Mouse (Mus musculus) liver, embryonic 15.5 days (tissue): ENCODE data around the gene Ell. TPM values are rescaled to one million over a fixed set of nuclear protein-coding genes. Genes with fewer than 3 reads are reported as not detected.
A peak's percentile ranks its signal among the peaks of the same experiment; 100 is the strongest.

Source experiments
- ATAC-seq: fragments of 200-750 bp; cut with Nextera tagmentation; 2 replicates; pipeline ENCODE4 v1.8.0; 2017; ENCODE audit warnings: moderate number of reproducible peaks, mild to moderate bottlenecking, moderate library complexity; ENCODE audit not compliant: insufficient read depth
- H3K27ac ChIP-seq: fragments of 300-500 bp; sonication (generic); replicated peaks from 2 replicates; pipeline ENCODE4 v1.5.1; 2015; ENCODE audit warnings: mild to moderate bottlenecking, inconsistent platforms
- H3K27me3 ChIP-seq: fragments of 300-500 bp; sonication (generic); 2 replicates; pipeline ENCODE4 v1.6.1; 2015; ENCODE audit warnings: mild to moderate bottlenecking, inconsistent platforms
- H3K36me3 ChIP-seq: fragments of 300-500 bp; sonication (generic); replicated peaks from 2 replicates; pipeline ENCODE4 v1.6.1; 2015; ENCODE audit warnings: moderate library complexity, mild to moderate bottlenecking, inconsistent platforms
- H3K4me1 ChIP-seq: fragments of 300-500 bp; sonication (generic); replicated peaks from 2 replicates; pipeline ENCODE4 v1.6.1; 2015; ENCODE audit warnings: inconsistent platforms
- H3K4me2 ChIP-seq: fragments of 300-500 bp; sonication (generic); 2 replicates; pipeline ENCODE4 v1.6.1; 2015; ENCODE audit warnings: moderate library complexity, mild to moderate bottlenecking, inconsistent platforms
- H3K4me3 ChIP-seq: fragments of 300-500 bp; sonication (generic); replicated peaks from 2 replicates; pipeline ENCODE4 v1.5.1; 2015; ENCODE audit warnings: mild to moderate bottlenecking, inconsistent platforms
- H3K9ac ChIP-seq: fragments of 300-500 bp; sonication (generic); 2 replicates; pipeline ENCODE4 v1.6.1; 2015; ENCODE audit warnings: moderate library complexity, mild to moderate bottlenecking, inconsistent platforms
- H3K9me3 ChIP-seq: fragments of 300-500 bp; sonication (generic); replicated peaks from 2 replicates; pipeline ENCODE4 v1.6.1; 2016; ENCODE audit warnings: inconsistent platforms
- WGBS: fragments of 180-500 bp; shearing (Covaris S2); methylation state at CpG from one replicate; pipeline ENCODE4 v1.1.7; 2015; ENCODE audit warnings: mixed read lengths; ENCODE audit not compliant: insufficient replicate concordance; 5-methylcytosine and 5-hydroxymethylcytosine counted together
- polyA plus RNA-seq: library from polyadenylated mRNA; unstranded; fragments of >200 nt; fragmentation: Nextera tagmentation; extraction: Ambion mirVana; gene quantifications from 2 replicates; pipeline ENCODE4 v1.2.1, GENCODE M21; 2015

The Ell gene
- polyA plus RNA-seq, 1 experiment from 2014 or later = 11.8 TPM

GRCm38 (mm10) chr8:70593173-70593572 lies 53.9 kb downstream of the Ell start:
- Histone ChIP-seq H3K4me3 (no peak overlapping the region), H3K9ac (no peak overlapping the region), H3K36me3 (peaks cover 57% of the 10 kb centered on the region), H3K27me3 (no peaks in the 10 kb centered on the region), H3K9me3 (no peaks in the 10 kb centered on the region), H3K27ac (peak overlapping the region; percentile 76), H3K4me1 (peaks cover 64% of the 10 kb centered on the region), H3K4me2 (peak overlapping the region; percentile 99)
- 70% methylated on average over 8 of the region's 8 CpGs for WGBS
- no peak for ATAC-seq

DNA sequence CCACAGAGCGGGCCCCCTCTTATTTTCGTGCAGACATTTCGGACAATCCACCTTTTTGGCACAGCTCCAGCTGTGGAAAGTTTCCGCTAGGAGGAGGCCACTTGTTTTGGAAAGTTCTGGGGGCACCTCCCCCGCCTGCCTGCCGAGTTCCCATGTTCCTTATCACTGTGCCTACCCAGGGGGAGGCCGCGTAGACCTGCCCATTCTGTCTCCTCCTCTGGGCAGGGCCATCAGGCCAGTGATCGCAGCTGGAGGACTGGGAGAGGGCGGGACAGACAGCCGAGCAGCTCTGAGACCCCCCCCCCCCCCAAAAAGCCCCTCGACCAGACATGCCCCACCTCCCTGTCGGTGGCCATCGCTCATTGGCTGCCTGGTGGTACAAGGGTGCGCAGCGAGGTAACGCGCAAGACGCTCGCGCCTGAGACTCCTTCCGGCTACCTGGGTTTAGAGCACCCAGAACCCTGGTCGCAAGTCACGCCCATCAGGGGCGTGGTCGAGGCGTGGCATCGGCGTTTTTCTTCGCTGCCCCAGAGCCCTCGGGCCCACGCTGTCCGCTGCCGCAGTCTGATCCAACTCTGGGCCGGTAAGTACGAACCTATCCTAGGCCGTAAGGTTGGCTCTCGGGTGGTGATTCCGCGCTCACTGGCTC lies 54.8 kb downstream of the Ell start, which contains the start of gene Isyna1:
Gene Isyna1 (plus strand): TSS at position 413 of the 649 bp plus-strand sequence.
- H3K36me3 ChIP-seq = peaks cover 57% of the 10 kb centered on the region
- peak within 1 kb of the TSS; percentile 60 for H3K9ac ChIP-seq
- peak; percentile 86 for ATAC-seq
- H3K4me2 ChIP-seq = peak within 1 kb of the TSS; percentile 99
- no peaks in the 10 kb centered on the region for H3K27me3 ChIP-seq
- peaks cover 73% of the 10 kb centered on the region for H3K4me1 ChIP-seq
- H3K4me3 ChIP-seq = peak within 1 kb of the TSS; percentile 65
- no peaks in the 10 kb centered on the region for H3K9me3 ChIP-seq
- WGBS = under 1% methylated on average over 40 of the region's 40 CpGs
- H3K27ac ChIP-seq = peak within 1 kb of the TSS; percentile 76

DNA sequence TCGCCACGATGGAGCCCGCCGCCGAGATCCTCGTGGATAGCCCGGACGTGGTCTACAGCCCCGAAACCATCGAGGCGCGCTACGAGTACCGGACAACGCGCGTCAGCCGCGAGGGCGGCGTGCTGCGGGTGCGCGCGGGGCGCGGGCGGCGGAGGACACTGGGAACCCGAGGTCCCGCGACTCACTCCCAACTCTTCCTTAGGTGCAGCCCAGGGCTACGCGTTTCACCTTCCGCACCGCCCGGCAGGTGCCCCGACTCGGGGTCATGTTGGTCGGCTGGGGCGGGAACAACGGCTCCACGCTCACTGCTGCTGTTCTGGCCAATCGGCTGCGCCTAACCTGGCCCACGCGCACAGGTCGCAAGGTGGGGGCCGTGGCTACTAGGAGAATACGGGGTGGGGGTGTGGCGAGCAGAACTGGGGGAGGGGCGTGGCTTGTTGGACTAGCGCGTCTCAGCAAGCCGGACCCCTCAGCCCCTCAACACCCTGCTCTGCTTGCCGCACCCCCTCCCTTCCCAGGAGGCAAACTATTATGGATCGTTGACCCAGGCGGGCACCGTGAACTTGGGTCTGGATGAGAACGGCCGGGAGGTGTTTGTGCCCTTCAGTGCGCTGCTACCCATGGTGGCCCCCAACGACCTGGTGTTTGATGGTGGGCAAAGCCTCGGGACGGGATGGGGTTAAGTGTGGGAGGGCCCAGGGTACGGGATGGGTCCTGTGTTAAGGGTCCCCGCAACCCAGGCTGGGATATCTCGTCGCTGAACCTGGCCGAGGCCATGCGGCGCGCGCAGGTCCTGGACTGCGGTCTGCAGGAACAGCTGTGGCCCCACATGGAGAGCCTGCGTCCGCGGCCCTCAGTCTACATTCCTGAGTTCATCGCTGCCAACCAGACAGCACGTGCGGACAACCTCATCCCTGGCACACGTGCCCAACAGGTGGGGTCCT lies 55.6 kb downstream of the Ell start:
- peak; percentile 4; the same call in 1 of the 2 replicates for ATAC-seq

GRCm38 (mm10) chr8:70595811-70596210 lies 56.6 kb downstream of the Ell start:
- Histone ChIP-seq H3K27ac (no peak overlapping the region), H3K9ac (no peak overlapping the region), H3K9me3 (no peaks in the 10 kb centered on the region), H3K27me3 (no peaks in the 10 kb centered on the region), H3K4me3 (no peak overlapping the region), H3K36me3 (peaks cover 44% of the 10 kb centered on the region), H3K4me2 (peak overlapping the region; percentile 99; the same call in 1 of the 2 replicates), H3K4me1 (peaks cover 90% of the 10 kb centered on the region)
- 86% methylated on average over 12 of the region's 12 CpGs for WGBS
- ATAC-seq = no peak

More for the DNA sequence above, 55.6 kb downstream of the Ell start:
- Histone ChIP-seq H3K36me3 (peaks cover 53% of the 10 kb centered on the region), H3K9ac (peak overlapping the region; percentile 60), H3K4me1 (peaks cover 81% of the 10 kb centered on the region), H3K27me3 (no peaks in the 10 kb centered on the region), H3K27ac (peak overlapping the region; percentile 76), H3K9me3 (no peaks in the 10 kb centered on the region), H3K4me3 (peak overlapping the region; percentile 65), H3K4me2 (peak overlapping the region; percentile 99)
- 12% methylated on average over 82 of the region's 82 CpGs for WGBS

GRCm38 (mm10) chr8:70596216-70596615 lies 57.0 kb downstream of the Ell start:
- H3K4me1 ChIP-seq = peaks cover 94% of the 10 kb centered on the region
- no peak overlapping the region for H3K4me3 ChIP-seq
- WGBS = 85% methylated on average over 18 of the region's 18 CpGs
- no peaks in the 10 kb centered on the region for H3K9me3 ChIP-seq
- no peak overlapping the region for H3K27ac ChIP-seq
- peaks cover 41% of the 10 kb centered on the region for H3K36me3 ChIP-seq
- H3K4me2 ChIP-seq = no peak overlapping the region; the same call in 1 of the 2 replicates
- no peaks in the 10 kb centered on the region for H3K27me3 ChIP-seq
- ATAC-seq = no peak
- H3K9ac ChIP-seq = no peak overlapping the region

DNA sequence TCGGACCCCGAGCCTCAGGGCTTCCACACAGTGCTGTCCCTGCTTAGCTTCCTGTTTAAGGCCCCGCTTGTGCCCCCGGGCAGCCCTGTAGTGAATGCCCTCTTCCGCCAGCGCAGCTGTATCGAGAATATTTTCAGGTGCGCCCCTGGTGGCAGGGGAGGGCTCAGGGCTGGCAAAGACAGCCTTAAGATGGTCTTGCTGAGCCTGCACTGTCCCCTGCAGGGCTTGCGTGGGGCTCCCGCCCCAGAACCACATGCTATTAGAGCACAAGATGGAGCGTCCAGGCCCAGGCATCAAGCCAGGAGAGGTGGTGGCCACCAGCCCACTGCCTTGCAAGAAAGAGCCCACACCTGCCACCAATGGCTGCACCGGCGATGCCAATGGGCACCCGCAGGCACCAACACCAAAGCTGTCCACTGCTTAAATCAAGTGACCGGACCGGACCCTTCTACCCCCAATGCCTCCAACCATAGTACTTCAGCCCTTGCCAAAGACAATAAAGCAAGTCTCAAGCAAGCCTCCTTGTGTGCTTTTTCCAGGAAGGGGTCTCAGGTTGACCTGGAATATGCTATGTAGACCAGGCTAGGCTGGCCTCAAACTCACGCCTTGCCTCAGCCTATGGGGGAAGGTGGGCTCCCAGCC lies 57.6 kb downstream of the Ell start:
- Histone ChIP-seq H3K27me3 (no peaks in the 10 kb centered on the region), H3K4me3 (no peak overlapping the region), H3K9me3 (no peaks in the 10 kb centered on the region), H3K9ac (no peak overlapping the region), H3K27ac (no peak overlapping the region), H3K4me1 (peaks cover 98% of the 10 kb centered on the region), H3K36me3 (peaks cover 34% of the 10 kb centered on the region), H3K4me2 (no peak overlapping the region)
- WGBS = 80% methylated on average over 17 of the region's 17 CpGs
- no peak for ATAC-seq

DNA sequence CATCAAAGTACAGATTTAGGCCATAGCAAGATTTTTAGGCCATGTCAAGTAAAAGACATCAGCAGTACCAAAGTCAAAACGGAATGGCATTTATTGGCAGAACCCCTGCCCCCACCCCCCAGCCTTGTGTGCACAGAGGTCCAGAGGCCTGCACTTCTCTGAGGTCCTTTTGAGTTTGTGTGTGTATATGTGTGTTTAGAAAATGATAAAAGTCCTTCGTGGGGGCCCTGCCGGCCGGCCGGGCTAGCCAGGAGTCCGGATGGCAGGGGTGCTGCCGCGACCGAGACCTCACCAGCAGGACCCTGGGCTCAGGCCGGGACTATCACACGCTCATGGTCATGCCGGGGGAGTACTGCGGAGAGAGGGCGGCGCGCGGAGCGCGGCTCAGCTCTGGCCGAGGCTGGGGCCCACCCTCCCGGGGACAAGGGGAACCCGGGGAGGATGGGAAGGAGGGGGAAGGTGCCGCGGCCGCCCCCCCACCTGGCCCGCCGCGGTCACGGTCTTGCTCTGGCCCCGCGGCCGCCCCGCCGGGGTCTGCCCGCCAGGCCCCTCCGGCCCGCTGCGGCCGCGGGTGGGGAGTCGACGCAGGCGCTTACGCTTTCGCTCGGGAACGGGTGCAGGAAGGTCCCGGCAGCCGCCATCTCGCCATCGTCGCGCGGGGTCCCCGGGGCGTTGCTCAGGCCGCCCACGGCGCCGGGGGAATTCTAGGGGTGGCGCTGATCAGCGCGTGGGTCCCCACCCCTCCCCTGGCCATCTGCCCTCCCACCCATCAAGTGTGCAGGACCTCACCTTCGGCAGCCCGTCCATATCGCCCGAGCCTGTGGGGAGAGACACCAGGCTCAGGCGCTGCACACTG lies 58.4 kb downstream of the Ell start:
- Histone ChIP-seq H3K4me3 (peak overlapping the region; percentile 32), H3K36me3 (peaks cover 32% of the 10 kb centered on the region), H3K27ac (no peak overlapping the region), H3K4me2 (peak overlapping the region; percentile 61), H3K9ac (no peak overlapping the region), H3K4me1 (peaks cover 97% of the 10 kb centered on the region), H3K27me3 (no peaks in the 10 kb centered on the region), H3K9me3 (no peaks in the 10 kb centered on the region)
- WGBS = 65% methylated on average over 67 of the region's 68 CpGs
- no peak for ATAC-seq

DNA sequence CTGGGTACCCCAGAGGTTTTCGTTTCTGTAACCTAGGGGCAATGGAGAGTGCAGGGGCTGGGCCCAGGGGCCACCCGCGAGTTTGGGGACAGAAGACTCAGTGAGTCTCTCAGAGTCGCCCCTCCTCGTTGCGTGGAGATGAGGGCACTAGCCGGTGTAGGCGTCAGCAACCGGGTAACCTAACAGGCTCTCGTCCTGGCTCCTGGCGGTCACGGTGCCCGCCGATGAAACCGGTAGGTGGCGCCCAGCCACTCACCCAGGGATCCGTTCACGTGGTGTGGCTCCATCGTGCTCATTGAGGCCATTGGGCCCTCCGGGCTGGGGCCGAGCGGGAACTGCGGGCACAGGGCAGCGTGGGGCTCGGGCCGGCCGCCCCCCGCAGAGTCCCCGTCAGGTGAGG lies 59.0 kb downstream of the Ell start:
- H3K9ac ChIP-seq = no peak overlapping the region
- peaks cover 37% of the 10 kb centered on the region for H3K36me3 ChIP-seq
- peak overlapping the region; percentile 32 for H3K4me3 ChIP-seq
- WGBS = 36% methylated on average over 29 of the region's 29 CpGs
- no peak overlapping the region for H3K27ac ChIP-seq
- no peak for ATAC-seq
- peak overlapping the region; percentile 61 for H3K4me2 ChIP-seq
- H3K27me3 ChIP-seq = no peaks in the 10 kb centered on the region
- peaks cover 93% of the 10 kb centered on the region for H3K4me1 ChIP-seq
- no peaks in the 10 kb centered on the region for H3K9me3 ChIP-seq

GRCm38 (mm10) chr8:70598722-70599121 lies 59.5 kb downstream of the Ell start:
- 0 out of 2 replicates have a peak overlapping the region, but pooled peaks have one; percentile 32 for H3K4me3 ChIP-seq
- peak overlapping the region; percentile 61 for H3K4me2 ChIP-seq
- no peak overlapping the region for H3K9ac ChIP-seq
- no peak overlapping the region for H3K27ac ChIP-seq
- ATAC-seq = no peak
- peaks cover 37% of the 10 kb centered on the region for H3K36me3 ChIP-seq
- H3K9me3 ChIP-seq = no peaks in the 10 kb centered on the region
- peaks cover 90% of the 10 kb centered on the region for H3K4me1 ChIP-seq
- 59% methylated on average over 10 of the region's 10 CpGs for WGBS
- H3K27me3 ChIP-seq = no peaks in the 10 kb centered on the region

DNA sequence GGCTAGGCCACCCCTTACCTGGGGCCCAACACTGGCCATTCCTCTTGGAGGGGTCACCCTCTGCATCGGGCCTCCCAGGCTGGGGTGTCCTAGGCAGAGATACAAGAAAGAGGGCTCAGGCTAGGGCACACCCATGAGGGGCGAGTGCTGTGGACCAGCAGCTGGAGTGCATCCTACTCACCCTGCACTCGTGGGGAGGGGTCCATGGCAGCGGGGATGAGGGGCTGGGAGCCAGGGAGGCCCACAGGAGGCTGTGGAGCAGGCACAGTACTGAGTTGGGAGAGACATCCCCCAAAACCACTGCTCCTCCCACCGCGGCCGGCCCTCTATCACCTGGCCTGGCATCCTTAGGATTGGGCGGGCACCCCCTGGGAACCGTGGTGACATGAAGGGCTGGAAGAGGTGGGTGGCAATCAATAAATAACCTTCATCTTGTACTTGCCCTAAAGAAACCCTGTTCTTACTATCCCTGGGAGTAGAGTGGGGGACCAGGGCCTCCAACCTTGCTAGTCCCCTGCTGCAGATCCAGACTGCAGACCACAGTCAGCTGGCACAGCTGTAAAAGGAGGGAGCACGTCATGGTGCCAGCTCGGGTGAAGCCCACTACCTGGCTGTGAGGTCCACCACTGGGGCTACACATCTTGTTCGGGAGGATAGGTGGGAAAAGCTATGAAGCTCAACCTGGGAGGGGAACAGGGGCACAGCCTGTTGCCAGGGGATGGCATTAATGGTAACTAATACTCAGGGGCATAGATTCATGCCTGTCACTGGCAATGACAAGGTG lies 60.4 kb downstream of the Ell start:
- no peaks in the 10 kb centered on the region for H3K9me3 ChIP-seq
- peaks cover 37% of the 10 kb centered on the region for H3K36me3 ChIP-seq
- H3K4me1 ChIP-seq = peaks cover 88% of the 10 kb centered on the region
- H3K4me2 ChIP-seq = no peak overlapping the region
- no peak overlapping the region for H3K4me3 ChIP-seq
- no peaks in the 10 kb centered on the region for H3K27me3 ChIP-seq
- H3K9ac ChIP-seq = no peak overlapping the region
- no peak overlapping the region for H3K27ac ChIP-seq
- WGBS = 78% methylated on average over 12 of the region's 12 CpGs
- no peak for ATAC-seq
